Mouse (Mus musculus): ENCODE results near the gene Luzp2. TPM values are rescaled to one million over a fixed set of nuclear protein-coding genes. Genes with fewer than 3 reads are reported as not detected.
A peak's percentile ranks its signal among the peaks of the same experiment; 100 is the strongest.

Luzp2 gene
- total and polyA plus RNA-seq, 2 experiments from 2014 or later = 78.8 to 92.6 TPM

DNA sequence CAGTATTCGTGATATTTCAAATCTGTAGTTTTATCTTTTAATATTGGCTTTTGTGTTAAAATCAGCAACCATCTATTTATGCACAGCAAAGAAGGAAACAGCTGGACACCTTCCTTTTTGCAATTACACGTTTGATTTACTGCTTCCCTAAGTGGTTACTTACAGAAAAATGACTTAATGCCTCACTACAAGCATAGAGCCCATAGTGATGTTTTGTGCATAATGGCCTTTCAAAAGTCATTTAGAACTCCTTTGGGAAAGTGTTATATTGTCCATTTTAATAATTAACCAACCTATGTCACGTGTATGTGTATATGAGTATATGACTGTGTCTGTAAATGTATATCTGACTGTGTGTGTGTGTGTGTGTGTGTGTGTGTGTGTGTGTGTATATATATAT, 63.3 kb downstream of the Luzp2 start:
- WGBS = 73% methylated on average over 3 of the region's 3 CpGs
- Histone ChIP-seq H3K36me3 (ENCODE audit: insufficient read depth, low read length) (no peaks in the 10 kb centered on the region), H3K27me3 (ENCODE audit: insufficient read depth, low read length) (no peaks in the 10 kb centered on the region), H3K4me1 (ENCODE audit: insufficient read depth, low read length) (no peaks in the 10 kb centered on the region), H3K27ac (no peak overlapping the region), H3K4me3 (ENCODE audit: low read length) (no peak overlapping the region), H3K9ac (replicated peaks; ENCODE audit: low read length) (no peak overlapping the region), H3K4me2 (ENCODE audit: low read depth, low read length) (no peak overlapping the region), H3K9me3 (ENCODE audit: low read length) (no peaks in the 10 kb centered on the region)
- ATAC-seq (no peak), DNase-seq (ENCODE audit: low spot score) (no peak)
- no peak for TF ChIP-seq CTCF (IDR thresholded peaks at IDR 0.05; ENCODE audit: low read depth)

DNA sequence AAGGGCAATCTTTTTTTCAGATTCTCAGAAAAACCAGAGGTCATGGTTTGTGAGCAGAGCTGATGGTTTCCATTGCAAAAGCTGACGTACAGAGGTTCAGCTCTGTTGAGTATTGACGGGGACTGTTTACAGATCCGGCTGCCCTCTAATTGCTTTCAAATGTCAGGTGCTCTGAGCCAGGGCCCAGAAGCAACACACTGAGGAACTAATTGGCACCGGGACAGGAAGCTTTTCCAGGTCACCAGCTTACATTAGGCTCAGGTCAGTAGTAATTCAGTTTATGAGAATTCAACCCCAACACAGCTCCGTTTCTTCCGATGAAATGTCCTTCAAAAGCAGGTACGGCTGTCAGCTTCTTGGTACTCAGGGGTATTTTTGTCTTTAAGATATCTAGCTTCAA, 74.7 kb downstream of the Luzp2 start:
- peak; percentile 32 for DNase-seq (ENCODE audit: low spot score)

DNA sequence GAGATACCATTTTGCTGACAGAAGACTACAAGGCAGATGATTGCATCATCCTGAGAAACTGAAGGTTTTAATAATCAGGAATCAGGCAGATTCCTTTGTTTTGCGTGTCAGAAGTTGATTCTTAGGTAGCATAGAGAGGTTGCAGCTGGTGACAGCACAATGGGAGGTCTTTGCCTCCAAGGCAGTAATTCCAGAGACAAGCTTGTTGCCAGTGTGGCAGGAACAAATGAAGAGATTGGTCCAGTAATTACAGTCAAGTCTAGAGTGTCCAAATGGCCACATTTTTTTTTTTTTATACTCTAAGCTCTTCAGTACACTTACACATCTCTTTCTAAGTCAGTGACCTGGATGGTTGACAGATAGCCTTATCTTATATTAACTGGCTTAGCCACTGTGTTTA, 78.7 kb downstream of the Luzp2 start:
- WGBS = 38% methylated on average over 1 of the region's 1 CpGs
- no peak overlapping the region for H3K4me3 ChIP-seq (ENCODE audit: low read length)
- ATAC-seq = no peak
- H3K9me3 ChIP-seq (ENCODE audit: low read length) = no peaks in the 10 kb centered on the region
- H3K4me2 ChIP-seq (ENCODE audit: low read depth, low read length) = no peak overlapping the region
- no peaks in the 10 kb centered on the region for H3K27me3 ChIP-seq (ENCODE audit: insufficient read depth, low read length)
- no peak for TF ChIP-seq CTCF (IDR thresholded peaks at IDR 0.05; ENCODE audit: low read depth)
- no peak for DNase-seq (ENCODE audit: low spot score)
- H3K27ac ChIP-seq = no peak overlapping the region
- no peaks in the 10 kb centered on the region for H3K36me3 ChIP-seq (ENCODE audit: insufficient read depth, low read length)
- H3K4me1 ChIP-seq (ENCODE audit: insufficient read depth, low read length) = 0 out of 2 replicates have a peak, but pooled peaks cover 8% of the 10 kb centered on the region
- H3K9ac ChIP-seq (replicated peaks; ENCODE audit: low read length) = no peak overlapping the region

More for the DNA sequence above, 74.7 kb downstream of the Luzp2 start:
- 0 out of 2 replicates have a peak, but pooled peaks cover 8% of the 10 kb centered on the region for H3K4me1 ChIP-seq (ENCODE audit: insufficient read depth, low read length)
- no peaks in the 10 kb centered on the region for H3K9me3 ChIP-seq (ENCODE audit: low read length)
- no peak overlapping the region for H3K4me3 ChIP-seq (ENCODE audit: low read length)
- H3K9ac ChIP-seq (replicated peaks; ENCODE audit: low read length) = no peak overlapping the region
- WGBS = 46% methylated on average over 7 of the region's 7 CpGs
- H3K27me3 ChIP-seq (ENCODE audit: insufficient read depth, low read length) = no peaks in the 10 kb centered on the region
- peak; percentile 56; the same call in 1 of the 2 replicates for ATAC-seq
- peak overlapping the region; percentile 28; the same call in 1 of the 2 replicates for H3K4me2 ChIP-seq (ENCODE audit: low read depth, low read length)
- no peaks in the 10 kb centered on the region for H3K36me3 ChIP-seq (ENCODE audit: insufficient read depth, low read length)
- TF ChIP-seq CTCF (IDR thresholded peaks at IDR 0.05; ENCODE audit: low read depth) = no peak
- H3K27ac ChIP-seq = peak overlapping the region; percentile 15; the same call in 1 of the 2 replicates

DNA sequence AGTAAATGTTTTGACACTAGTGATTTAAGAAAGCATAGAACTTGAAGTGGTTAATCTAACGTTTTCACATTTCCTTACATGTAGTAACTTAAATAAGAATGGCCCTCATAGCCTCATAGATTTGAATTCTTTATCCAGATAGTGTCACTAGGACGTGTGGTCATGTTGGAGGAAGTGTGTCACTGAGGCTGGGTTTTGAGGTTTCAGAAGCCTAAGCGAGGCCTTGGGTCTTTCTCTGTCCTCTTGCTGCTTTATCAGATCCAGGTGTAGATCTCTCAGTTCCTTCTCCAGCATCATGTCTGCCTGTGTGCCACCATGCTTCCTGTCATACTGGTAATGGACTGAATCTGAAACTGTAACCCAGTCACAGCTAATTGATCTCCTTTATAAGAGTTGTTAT, 86.7 kb downstream of the Luzp2 start:
- no peaks in the 10 kb centered on the region for H3K4me1 ChIP-seq (ENCODE audit: insufficient read depth, low read length)
- H3K27ac ChIP-seq = no peak overlapping the region
- no peak for DNase-seq (ENCODE audit: low spot score)
- WGBS = 84% methylated on average over 3 of the region's 3 CpGs
- no peaks in the 10 kb centered on the region for H3K27me3 ChIP-seq (ENCODE audit: insufficient read depth, low read length)
- H3K9ac ChIP-seq (replicated peaks; ENCODE audit: low read length) = no peak overlapping the region
- no peak for TF ChIP-seq CTCF (IDR thresholded peaks at IDR 0.05; ENCODE audit: low read depth)
- no peak for ATAC-seq
- no peaks in the 10 kb centered on the region for H3K36me3 ChIP-seq (ENCODE audit: insufficient read depth, low read length)
- H3K4me2 ChIP-seq (ENCODE audit: low read depth, low read length) = no peak overlapping the region
- H3K4me3 ChIP-seq (ENCODE audit: low read length) = no peak overlapping the region
- H3K9me3 ChIP-seq (ENCODE audit: low read length) = no peaks in the 10 kb centered on the region

DNA sequence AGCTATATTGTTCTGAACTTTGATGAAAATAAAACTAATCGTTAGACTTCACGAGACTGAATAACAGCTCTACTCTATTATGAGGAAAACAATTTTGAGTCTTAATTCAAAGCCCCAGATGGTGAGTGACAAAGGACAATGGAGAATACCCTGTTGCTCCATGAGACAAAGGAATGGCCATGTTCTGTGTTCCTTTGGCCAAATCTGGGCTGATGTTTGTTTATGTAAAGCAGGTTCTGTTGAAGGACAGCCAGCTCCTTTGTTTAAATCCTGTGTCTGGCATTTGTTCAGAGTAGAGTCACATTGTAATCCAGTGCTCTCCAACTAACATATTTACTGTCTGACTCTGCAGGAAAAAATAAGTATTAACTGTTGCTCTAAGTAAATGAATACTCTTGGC, 121.5 kb downstream of the Luzp2 start:
- H3K27ac ChIP-seq = no peak overlapping the region
- WGBS = 58% methylated on average over 2 of the region's 2 CpGs
- no peak overlapping the region for H3K9ac ChIP-seq (replicated peaks; ENCODE audit: low read length)
- H3K4me1 ChIP-seq (ENCODE audit: insufficient read depth, low read length) = no peaks in the 10 kb centered on the region
- no peaks in the 10 kb centered on the region for H3K27me3 ChIP-seq (ENCODE audit: insufficient read depth, low read length)
- no peak overlapping the region for H3K4me3 ChIP-seq (ENCODE audit: low read length)
- DNase-seq (ENCODE audit: low spot score) (peak; percentile 16), ATAC-seq (no peak)
- H3K36me3 ChIP-seq (ENCODE audit: insufficient read depth, low read length) = no peaks in the 10 kb centered on the region
- no peaks in the 10 kb centered on the region for H3K9me3 ChIP-seq (ENCODE audit: low read length)
- no peak for TF ChIP-seq CTCF (IDR thresholded peaks at IDR 0.05; ENCODE audit: low read depth)
- no peak overlapping the region for H3K4me2 ChIP-seq (ENCODE audit: low read depth, low read length)

DNA sequence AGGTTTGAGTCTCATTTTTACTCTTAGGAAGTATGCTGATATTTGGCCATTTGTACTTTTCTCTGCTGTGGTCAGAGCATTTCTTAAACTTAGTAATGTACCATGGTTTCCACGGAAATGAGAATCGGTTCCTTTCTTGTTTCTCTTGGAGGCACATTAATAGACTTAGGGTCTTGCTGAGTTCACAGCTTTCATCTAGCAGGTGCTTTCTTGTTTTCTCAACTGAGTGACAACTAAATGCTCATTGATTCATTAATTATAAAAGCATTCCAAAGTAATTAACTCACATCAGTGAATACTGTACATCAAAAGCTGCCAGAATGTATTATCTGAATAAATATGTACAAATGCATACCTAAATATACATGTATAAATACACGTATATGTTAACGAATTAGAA, 127.4 kb downstream of the Luzp2 start:
- no peak overlapping the region for H3K9ac ChIP-seq (replicated peaks; ENCODE audit: low read length)
- H3K4me3 ChIP-seq (ENCODE audit: low read length) = no peak overlapping the region
- H3K27me3 ChIP-seq (ENCODE audit: insufficient read depth, low read length) = no peaks in the 10 kb centered on the region
- DNase-seq (ENCODE audit: low spot score) = no peak
- H3K9me3 ChIP-seq (ENCODE audit: low read length) = no peaks in the 10 kb centered on the region
- H3K4me1 ChIP-seq (ENCODE audit: insufficient read depth, low read length) = no peaks in the 10 kb centered on the region
- ATAC-seq = no peak
- H3K27ac ChIP-seq = no peak overlapping the region
- no peak for TF ChIP-seq CTCF (IDR thresholded peaks at IDR 0.05; ENCODE audit: low read depth)
- no peaks in the 10 kb centered on the region for H3K36me3 ChIP-seq (ENCODE audit: insufficient read depth, low read length)
- no peak overlapping the region for H3K4me2 ChIP-seq (ENCODE audit: low read depth, low read length)
- WGBS = 57% methylated on average over 4 of the region's 4 CpGs

DNA sequence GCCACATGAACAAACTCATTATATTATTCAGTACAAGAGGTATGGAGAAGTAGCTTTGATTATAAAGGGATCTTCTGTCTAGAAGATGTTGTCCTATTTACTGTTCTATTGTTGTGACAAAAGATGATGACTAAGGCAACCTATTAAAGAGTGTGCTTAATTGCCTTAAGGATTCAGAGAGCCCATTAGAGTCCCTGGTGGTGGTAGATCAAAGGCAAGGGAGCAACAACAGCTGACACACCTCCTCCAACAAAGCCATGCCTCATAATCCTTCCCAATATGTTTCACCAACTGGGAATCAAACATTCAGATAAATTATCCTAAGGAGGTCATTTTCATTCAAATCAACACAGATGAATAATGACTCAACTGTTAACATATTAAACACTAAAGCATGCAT, 142.1 kb downstream of the Luzp2 start:
- Histone ChIP-seq H3K27me3 (ENCODE audit: insufficient read depth, low read length) (no peaks in the 10 kb centered on the region), H3K4me3 (ENCODE audit: low read length) (no peak overlapping the region), H3K4me1 (ENCODE audit: insufficient read depth, low read length) (no peaks in the 10 kb centered on the region), H3K4me2 (ENCODE audit: low read depth, low read length) (no peak overlapping the region), H3K36me3 (ENCODE audit: insufficient read depth, low read length) (no peaks in the 10 kb centered on the region), H3K9ac (replicated peaks; ENCODE audit: low read length) (no peak overlapping the region), H3K9me3 (ENCODE audit: low read length) (0 out of 2 replicates have a peak, but pooled peaks cover 2% of the 10 kb centered on the region), H3K27ac (no peak overlapping the region)
- no peak for ATAC-seq
- no peak for TF ChIP-seq CTCF (IDR thresholded peaks at IDR 0.05; ENCODE audit: low read depth)
- no peak for DNase-seq (ENCODE audit: low spot score)
